Mouse (Mus musculus) brown adipose tissue, adult 24 weeks (tissue): Measurements from ENCODE around the gene E030025P04Rik. TPM values are rescaled to one million over a fixed set of nuclear protein-coding genes. Genes with fewer than 3 reads are reported as not detected.

ENCODE experiments used
- H3K27ac ChIP-seq: fragments of 200-500 bp; replicated peaks from 2 replicates; pipeline ENCODE4 v1.5.1; 2012; ENCODE audit warnings: low read depth, mild to moderate bottlenecking, low read length
- H3K4me1 ChIP-seq: fragments of 200-500 bp; 2 replicates; pipeline ENCODE4 v1.6.1; 2012; ENCODE audit warnings: low read length, mixed read lengths; ENCODE audit not compliant: control insufficient read depth, insufficient read depth, insufficient read length
- H3K4me3 ChIP-seq: fragments of 200-500 bp; 2 replicates; pipeline ENCODE4 v1.5.1; 2012; ENCODE audit warnings: low read depth, mild to moderate bottlenecking, low read length, moderate library complexity; ENCODE audit not compliant: insufficient read depth
- polyA plus RNA-seq: library from polyadenylated mRNA; stranded (reverse); fragments of >200 nt; gene quantifications from 2 replicates; pipeline ENCODE4 v1.2.4, GENCODE M21; 2012; ENCODE audit not compliant: missing spikeins, insufficient read depth, insufficient read length

Gene E030025P04Rik
- polyA plus RNA-seq = not detected in 2 replicates

- H3K4me3 ChIP-seq = no peak within 1 kb of the TSS
- no peak within 1 kb of the TSS for H3K27ac ChIP-seq
- no peaks in the 10 kb centered on the region; the same call in 1 of the 2 replicates for H3K4me1 ChIP-seq
Measured at GRCm38 (mm10) chr11:109144236-109144635, at the start of gene E030025P04Rik. E030025P04Rik (minus strand) TSS chr11:109144369.

GRCm38 (mm10) chr11:109192673-109193557, 48.7 kb upstream of the E030025P04Rik start:
- H3K4me1 ChIP-seq = no peaks in the 10 kb centered on the region
- H3K27ac ChIP-seq = no peak overlapping the region
- H3K4me3 ChIP-seq = no peak overlapping the region

GRCm38 (mm10) chr11:109188235-109188634, 44.1 kb upstream of the E030025P04Rik start:
- Histone ChIP-seq H3K4me3 (no peak overlapping the region), H3K4me1 (no peaks in the 10 kb centered on the region), H3K27ac (no peak overlapping the region)

- Histone ChIP-seq H3K4me3 (no peak overlapping the region), H3K4me1 (no peaks in the 10 kb centered on the region), H3K27ac (no peak overlapping the region)
Measured at GRCm38 (mm10) chr11:109187631-109188184, 43.5 kb upstream of the E030025P04Rik start.

GRCm38 (mm10) chr11:109181118-109181517, 36.9 kb upstream of the E030025P04Rik start:
- Histone ChIP-seq H3K4me1 (no peaks in the 10 kb centered on the region), H3K27ac (no peak overlapping the region), H3K4me3 (no peak overlapping the region)

- Histone ChIP-seq H3K27ac (no peak overlapping the region), H3K4me3 (no peak overlapping the region), H3K4me1 (no peaks in the 10 kb centered on the region)
Measured at GRCm38 (mm10) chr11:109180290-109180689, 36.1 kb upstream of the E030025P04Rik start.

GRCm38 (mm10) chr11:109178788-109179518, 34.8 kb upstream of the E030025P04Rik start:
- H3K4me3 ChIP-seq = no peak overlapping the region
- no peaks in the 10 kb centered on the region for H3K4me1 ChIP-seq
- H3K27ac ChIP-seq = no peak overlapping the region

GRCm38 (mm10) chr11:109175376-109175969, 31.3 kb upstream of the E030025P04Rik start:
- Histone ChIP-seq H3K4me3 (no peak overlapping the region), H3K4me1 (no peaks in the 10 kb centered on the region), H3K27ac (no peak overlapping the region)

GRCm38 (mm10) chr11:109172224-109172623, 28.1 kb upstream of the E030025P04Rik start:
- Histone ChIP-seq H3K4me3 (no peak overlapping the region), H3K27ac (no peak overlapping the region), H3K4me1 (no peaks in the 10 kb centered on the region)

GRCm38 (mm10) chr11:109170771-109171170, 26.6 kb upstream of the E030025P04Rik start:
- Histone ChIP-seq H3K27ac (no peak overlapping the region), H3K4me3 (no peak overlapping the region), H3K4me1 (no peaks in the 10 kb centered on the region)

GRCm38 (mm10) chr11:109157694-109158093, 13.5 kb upstream of the E030025P04Rik start:
- H3K4me1 ChIP-seq = no peaks in the 10 kb centered on the region
- no peak overlapping the region for H3K27ac ChIP-seq
- no peak overlapping the region for H3K4me3 ChIP-seq

GRCm38 (mm10) chr11:109144890-109145341, 747 bp upstream of the E030025P04Rik start:
- H3K4me1 ChIP-seq = no peaks in the 10 kb centered on the region; the same call in 1 of the 2 replicates
- no peak overlapping the region for H3K27ac ChIP-seq
- no peak overlapping the region for H3K4me3 ChIP-seq

GRCm38 (mm10) chr11:109126482-109126881, 17.7 kb downstream of the E030025P04Rik start:
- Histone ChIP-seq H3K4me3 (no peak overlapping the region), H3K27ac (no peak overlapping the region), H3K4me1 (0 out of 2 replicates have a peak, but pooled peaks cover 4% of the 10 kb centered on the region)

GRCm38 (mm10) chr11:109125451-109125850, 18.7 kb downstream of the E030025P04Rik start:
- no peak overlapping the region for H3K27ac ChIP-seq
- no peak overlapping the region for H3K4me3 ChIP-seq
- 0 out of 2 replicates have a peak, but pooled peaks cover 4% of the 10 kb centered on the region for H3K4me1 ChIP-seq

- Histone ChIP-seq H3K4me3 (no peak overlapping the region), H3K4me1 (0 out of 2 replicates have a peak, but pooled peaks cover 4% of the 10 kb centered on the region), H3K27ac (no peak overlapping the region)
Measured at GRCm38 (mm10) chr11:109124284-109124683, 19.9 kb downstream of the E030025P04Rik start.
